Mouse (Mus musculus) cerebral cortex, adult 2 months (tissue): ENCODE data around the gene Olfr509.

Source experiments
- WGBS: fragments of 180-500 bp; shearing (Covaris S2); methylation state at CpG from one replicate; pipeline ENCODE4 v1.1.7; 2018; 5-methylcytosine and 5-hydroxymethylcytosine counted together

Gene Olfr509

DNA sequence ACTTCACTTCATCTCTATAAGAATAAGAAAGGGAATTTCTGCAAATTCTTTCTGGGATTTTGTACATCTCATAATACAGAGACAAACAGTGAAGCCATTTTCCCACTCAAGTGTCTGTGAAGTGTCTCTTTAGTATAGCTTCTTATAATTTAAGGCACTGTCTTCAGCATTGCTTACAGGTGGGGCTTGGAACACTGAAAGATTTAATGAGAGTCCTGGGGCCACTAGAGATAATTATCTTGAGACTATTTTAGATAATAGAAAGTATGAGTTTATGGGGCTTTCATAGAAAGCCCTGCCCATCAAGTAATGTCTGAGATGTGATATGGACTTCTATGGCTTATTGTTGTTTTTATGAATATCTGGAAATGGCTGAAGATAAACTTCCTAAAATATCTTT, at the start of gene Olfr509:
Olfr509 (minus strand) TSS at position 101 of the 400 bp plus-strand sequence.

DNA sequence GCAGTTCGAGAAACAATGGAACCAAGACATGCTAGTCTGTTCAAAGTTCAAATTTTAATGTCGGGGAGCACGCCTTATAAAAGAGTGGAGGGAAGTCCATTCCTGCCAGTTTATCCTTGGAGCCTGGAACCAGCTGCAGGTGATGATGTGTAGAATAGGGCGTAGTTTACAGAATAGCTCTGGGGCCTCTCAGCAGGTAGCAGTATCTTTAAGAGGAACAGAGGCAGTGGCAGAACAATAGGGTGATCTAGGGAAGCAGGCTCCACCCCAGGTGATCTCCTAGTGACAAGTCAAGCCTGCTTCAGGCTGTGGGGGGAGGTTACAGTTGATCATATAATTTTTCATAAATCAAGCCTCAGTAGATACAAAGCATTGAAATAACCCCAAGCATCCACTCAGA, 27.2 kb upstream of the Olfr509 start:
- 87% methylated on average over 4 of the region's 4 CpGs for WGBS

- WGBS, result 73% methylated on average over 1 of the region's 1 CpGs
Observed at GRCm38 (mm10) chr7:108671058-108671457, 19.4 kb upstream of the Olfr509 start.

GRCm38 (mm10) chr7:108666118-108666517, 14.4 kb upstream of the Olfr509 start, which contains the start of gene Olfr510:
TSS of gene Olfr510 (plus strand) at chr7:108666418.
- WGBS, result 98% methylated on average over 1 of the region's 1 CpGs

DNA sequence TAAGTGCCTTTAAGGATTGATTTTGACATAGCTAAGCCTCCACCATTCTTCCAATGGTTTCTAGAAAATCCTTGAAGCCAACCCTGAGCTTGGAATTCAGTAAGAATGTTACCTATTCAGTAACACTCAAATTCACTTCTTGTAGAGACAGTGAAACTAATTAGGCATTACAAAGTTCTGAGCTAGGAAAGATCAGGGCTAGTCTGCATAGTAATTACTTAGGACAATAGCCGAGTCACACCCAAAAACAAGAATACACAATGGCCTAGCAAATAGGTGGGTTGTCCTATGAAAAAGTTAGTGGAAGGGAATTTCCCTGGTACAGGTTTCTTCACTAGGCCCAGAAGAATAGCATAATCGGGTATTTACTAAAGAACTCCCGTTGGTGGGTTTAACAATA, 10.7 kb upstream of the Olfr509 start:
- 80% methylated on average over 3 of the region's 3 CpGs for WGBS

GRCm38 (mm10) chr7:108629694-108630093, 22.0 kb downstream of the Olfr509 start, which contains the start of gene Olfr508:
TSS of gene Olfr508 (plus strand) at chr7:108629994.
- 82% methylated on average over 3 of the region's 3 CpGs for WGBS

- 78% methylated on average over 2 of the region's 2 CpGs for whole genome bisulfite sequencing
Observed at GRCm38 (mm10) chr7:108621514-108621913, 30.2 kb downstream of the Olfr509 start, which contains the start of gene Olfr507. TSS of gene Olfr507 (plus strand) at chr7:108621814.

- 73% methylated on average over 3 of the region's 3 CpGs for WGBS
Observed at GRCm38 (mm10) chr7:108616781-108617180, 34.9 kb downstream of the Olfr509 start.

GRCm38 (mm10) chr7:108614110-108614509, 37.6 kb downstream of the Olfr509 start:
- WGBS, result 87% methylated on average over 2 of the region's 2 CpGs

DNA sequence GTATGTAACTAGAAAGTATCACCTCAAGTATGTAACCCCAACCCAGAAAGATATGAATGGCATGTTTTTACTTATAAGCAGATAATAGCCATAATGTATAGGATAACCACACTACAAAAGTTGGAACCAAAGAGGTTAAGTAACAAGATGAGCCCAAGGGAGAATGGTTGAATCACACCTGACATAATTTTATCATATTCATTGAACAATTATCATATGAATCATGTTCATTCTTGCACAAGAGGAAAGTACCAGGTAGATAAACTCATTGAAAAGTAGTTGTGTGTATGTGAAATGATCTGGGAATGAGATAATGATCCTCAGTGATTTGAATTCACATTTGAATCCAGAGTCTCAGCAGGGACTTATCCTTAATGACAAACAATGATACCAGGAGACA, 41.2 kb downstream of the Olfr509 start, which contains the start of gene Olfr506:
Olfr506 (plus strand) TSS at position 301 of the 400 bp plus-strand sequence.

DNA sequence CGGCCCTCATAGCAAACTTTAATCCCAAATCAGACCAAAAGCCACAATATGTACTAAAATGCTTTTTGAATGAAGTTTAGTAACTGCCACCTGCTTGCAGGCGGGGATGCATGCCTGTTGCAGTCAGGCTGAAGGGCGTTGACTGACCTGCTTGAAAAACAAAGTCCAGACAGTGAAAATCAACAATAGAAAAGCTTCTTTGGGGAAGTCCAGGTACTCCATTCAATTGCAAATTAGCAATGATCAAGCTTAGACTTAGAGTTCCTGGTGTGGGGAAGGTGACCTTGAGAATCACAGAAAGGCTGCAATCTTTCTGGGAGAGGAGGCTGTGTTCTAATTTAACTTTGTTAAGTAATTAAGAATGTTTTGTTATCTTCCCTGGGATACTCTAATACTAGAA, 49.8 kb downstream of the Olfr509 start:
- WGBS, result 81% methylated on average over 3 of the region's 3 CpGs
